Mouse (Mus musculus): ENCODE measurements around the gene Clstn2. TPM values are rescaled to one million over a fixed set of nuclear protein-coding genes. Genes with fewer than 3 reads are reported as not detected.
A peak's percentile ranks its signal among the peaks of the same experiment; 100 is the strongest.

The Clstn2 gene
- polyA plus RNA-seq, 1 experiment, result 1.9 TPM

- no peaks in the 10 kb centered on the region for H3K4me1 ChIP-seq (ENCODE audit: control insufficient read depth, insufficient read depth, low read length)
- H3K4me3 ChIP-seq (ENCODE audit: insufficient read depth, low read depth, low read length), result no peak overlapping the region
- DNase-seq, result no peak
- no peaks in the 10 kb centered on the region for H3K36me3 ChIP-seq (ENCODE audit: control insufficient read depth, insufficient read depth, low read length)
- H3K27ac ChIP-seq (ENCODE audit: insufficient read depth, low read depth, low read length), result no peak overlapping the region
- TF ChIP-seq CTCF (conservative IDR thresholded peaks at IDR 0.05; ENCODE audit: insufficient read depth, insufficient read length, low read depth, low read length) (no peak), POLR2A (IDR thresholded peaks at IDR 0.05; ENCODE audit: low read depth, low read length) (no peak)
- 88% methylated on average over 6 of the region's 6 CpGs for WGBS
- H3K27me3 ChIP-seq (replicated peaks; ENCODE audit: control insufficient read depth, insufficient read depth, low read length), result no peaks in the 10 kb centered on the region
These were observed 82.5 kb downstream of the Clstn2 start for GRCm38 (mm10) chr9:97950378-97951006.

GRCm38 (mm10) chr9:97919326-97919725 is 113.7 kb downstream of the Clstn2 start:
- no peaks in the 10 kb centered on the region for H3K36me3 ChIP-seq (ENCODE audit: control insufficient read depth, insufficient read depth, low read length)
- H3K27me3 ChIP-seq (replicated peaks; ENCODE audit: control insufficient read depth, insufficient read depth, low read length), result no peaks in the 10 kb centered on the region
- 35% methylated on average over 4 of the region's 4 CpGs for WGBS
- no peaks in the 10 kb centered on the region for H3K4me1 ChIP-seq (ENCODE audit: control insufficient read depth, insufficient read depth, low read length)
- DNase-seq, result no peak
- H3K4me3 ChIP-seq (ENCODE audit: insufficient read depth, low read depth, low read length), result no peak overlapping the region
- TF ChIP-seq POLR2A (IDR thresholded peaks at IDR 0.05; ENCODE audit: low read depth, low read length), result no peak
- no peak overlapping the region for H3K27ac ChIP-seq (ENCODE audit: insufficient read depth, low read depth, low read length)

- DNase-seq, result no peak
- Histone ChIP-seq H3K27me3 (replicated peaks; ENCODE audit: control insufficient read depth, insufficient read depth, low read length) (no peaks in the 10 kb centered on the region), H3K4me3 (ENCODE audit: insufficient read depth, low read depth, low read length) (no peak overlapping the region), H3K36me3 (ENCODE audit: control insufficient read depth, insufficient read depth, low read length) (no peaks in the 10 kb centered on the region), H3K27ac (ENCODE audit: insufficient read depth, low read depth, low read length) (no peak overlapping the region), H3K4me1 (ENCODE audit: control insufficient read depth, insufficient read depth, low read length) (no peaks in the 10 kb centered on the region)
- TF ChIP-seq CTCF (conservative IDR thresholded peaks at IDR 0.05; ENCODE audit: insufficient read depth, insufficient read length, low read depth, low read length) (no peak), POLR2A (IDR thresholded peaks at IDR 0.05; ENCODE audit: low read depth, low read length) (no peak)
- 42% methylated on average over 3 of the region's 3 CpGs for WGBS
These were observed 141.6 kb downstream of the Clstn2 start for GRCm38 (mm10) chr9:97891415-97891814.

- no peak overlapping the region for H3K27ac ChIP-seq (ENCODE audit: insufficient read depth, low read depth, low read length)
- TF ChIP-seq POLR2A (IDR thresholded peaks at IDR 0.05; ENCODE audit: low read depth, low read length) (no peak), CTCF (conservative IDR thresholded peaks at IDR 0.05; ENCODE audit: insufficient read depth, insufficient read length, low read depth, low read length) (no peak)
- H3K27me3 ChIP-seq (replicated peaks; ENCODE audit: control insufficient read depth, insufficient read depth, low read length), result no peaks in the 10 kb centered on the region
- WGBS, result 86% methylated on average over 3 of the region's 3 CpGs
- H3K4me1 ChIP-seq (ENCODE audit: control insufficient read depth, insufficient read depth, low read length), result no peaks in the 10 kb centered on the region
- no peak for DNase-seq
- H3K4me3 ChIP-seq (ENCODE audit: insufficient read depth, low read depth, low read length), result no peak overlapping the region
- no peaks in the 10 kb centered on the region for H3K36me3 ChIP-seq (ENCODE audit: control insufficient read depth, insufficient read depth, low read length)
These were observed 149.6 kb downstream of the Clstn2 start for GRCm38 (mm10) chr9:97883336-97883735.

GRCm38 (mm10) chr9:97867013-97867700 is 165.8 kb downstream of the Clstn2 start:
- TF ChIP-seq CTCF (conservative IDR thresholded peaks at IDR 0.05; ENCODE audit: insufficient read depth, insufficient read length, low read depth, low read length) (no peak), POLR2A (IDR thresholded peaks at IDR 0.05; ENCODE audit: low read depth, low read length) (no peak)
- H3K27me3 ChIP-seq (replicated peaks; ENCODE audit: control insufficient read depth, insufficient read depth, low read length), result no peaks in the 10 kb centered on the region
- no peak overlapping the region for H3K4me3 ChIP-seq (ENCODE audit: insufficient read depth, low read depth, low read length)
- H3K36me3 ChIP-seq (ENCODE audit: control insufficient read depth, insufficient read depth, low read length), result no peaks in the 10 kb centered on the region
- WGBS, result 23% methylated on average over 8 of the region's 8 CpGs
- H3K27ac ChIP-seq (ENCODE audit: insufficient read depth, low read depth, low read length), result no peak overlapping the region
- no peak for DNase-seq
- no peaks in the 10 kb centered on the region for H3K4me1 ChIP-seq (ENCODE audit: control insufficient read depth, insufficient read depth, low read length)

- Histone ChIP-seq H3K27ac (ENCODE audit: insufficient read depth, low read depth, low read length) (no peak overlapping the region), H3K4me1 (ENCODE audit: control insufficient read depth, insufficient read depth, low read length) (no peaks in the 10 kb centered on the region), H3K27me3 (replicated peaks; ENCODE audit: control insufficient read depth, insufficient read depth, low read length) (no peaks in the 10 kb centered on the region), H3K4me3 (ENCODE audit: insufficient read depth, low read depth, low read length) (no peak overlapping the region), H3K36me3 (ENCODE audit: control insufficient read depth, insufficient read depth, low read length) (no peaks in the 10 kb centered on the region)
- no peak for DNase-seq
- TF ChIP-seq CTCF (conservative IDR thresholded peaks at IDR 0.05; ENCODE audit: insufficient read depth, insufficient read length, low read depth, low read length) (no peak), POLR2A (IDR thresholded peaks at IDR 0.05; ENCODE audit: low read depth, low read length) (no peak)
These were observed 180.1 kb downstream of the Clstn2 start for GRCm38 (mm10) chr9:97852859-97853258.

- Histone ChIP-seq H3K36me3 (ENCODE audit: control insufficient read depth, insufficient read depth, low read length) (no peaks in the 10 kb centered on the region), H3K4me3 (ENCODE audit: insufficient read depth, low read depth, low read length) (no peak overlapping the region), H3K27me3 (replicated peaks; ENCODE audit: control insufficient read depth, insufficient read depth, low read length) (no peaks in the 10 kb centered on the region), H3K4me1 (ENCODE audit: control insufficient read depth, insufficient read depth, low read length) (no peaks in the 10 kb centered on the region), H3K27ac (ENCODE audit: insufficient read depth, low read depth, low read length) (no peak overlapping the region)
- TF ChIP-seq CTCF (conservative IDR thresholded peaks at IDR 0.05; ENCODE audit: insufficient read depth, insufficient read length, low read depth, low read length), result no peak
- no peak for TF ChIP-seq POLR2A (IDR thresholded peaks at IDR 0.05; ENCODE audit: low read depth, low read length)
- peak; percentile 6 for DNase-seq
- 68% methylated on average over 12 of the region's 12 CpGs for WGBS
These were observed 184.8 kb downstream of the Clstn2 start for GRCm38 (mm10) chr9:97847873-97848838.
